Mouse (Mus musculus): ENCODE data around the gene Foxq1. TPM values are rescaled to one million over a fixed set of nuclear protein-coding genes. Genes with fewer than 3 reads are reported as not detected.
A peak's percentile ranks its signal among the peaks of the same experiment; 100 is the strongest.

Foxq1 gene
- total RNA-seq (2021): 0.15 and 0.19 TPM in 2 replicates
- long read RNA-seq, full-length matches to known transcripts: 23 of 23 reads
- long read RNA-seq, partial matches to known transcripts: 0 of 23 reads
- long read RNA-seq, other reads (novel, unspliced or antisense): 0 of 23 reads

- DNase-seq: no peak
These were observed at the start of gene Foxq1 for GRCm38 (mm10) chr13:31555834-31556233. Foxq1 (plus strand) TSS chr13:31556134.

- DNase-seq: no peak
These were observed 49.3 kb upstream of the Foxq1 start for GRCm38 (mm10) chr13:31506494-31507167.

- DNase-seq: no peak
These were observed 40.7 kb upstream of the Foxq1 start for GRCm38 (mm10) chr13:31515261-31515660.

- DNase-seq: peak; percentile 65
These were observed 37.5 kb upstream of the Foxq1 start for GRCm38 (mm10) chr13:31518411-31518886.

GRCm38 (mm10) chr13:31518971-31519370 lies 37.0 kb upstream of the Foxq1 start:
- no peak for DNase-seq

GRCm38 (mm10) chr13:31524976-31525375 lies 31.0 kb upstream of the Foxq1 start:
- DNase-seq: no peak

- no peak for DNase-seq
These were observed 24.7 kb upstream of the Foxq1 start for GRCm38 (mm10) chr13:31531186-31531585.

- DNase-seq: no peak
These were observed 24.3 kb upstream of the Foxq1 start for GRCm38 (mm10) chr13:31531651-31532061.

GRCm38 (mm10) chr13:31534726-31535125 lies 21.2 kb upstream of the Foxq1 start:
- no peak for DNase-seq

- no peak for DNase-seq
These were observed 12.9 kb upstream of the Foxq1 start for GRCm38 (mm10) chr13:31543021-31543420.

- DNase-seq: no peak
These were observed 9.2 kb upstream of the Foxq1 start for GRCm38 (mm10) chr13:31546784-31547183.

- no peak for DNase-seq
These were observed 8.7 kb upstream of the Foxq1 start for GRCm38 (mm10) chr13:31547204-31547603.

GRCm38 (mm10) chr13:31547610-31548009 lies 8.3 kb upstream of the Foxq1 start:
- DNase-seq: no peak

- no peak for DNase-seq
These were observed 1.2 kb downstream of the Foxq1 start for GRCm38 (mm10) chr13:31556964-31557767.

GRCm38 (mm10) chr13:31557768-31558520 lies 2.0 kb downstream of the Foxq1 start:
- DNase-seq: peak; percentile 67

GRCm38 (mm10) chr13:31558521-31559418 lies 2.8 kb downstream of the Foxq1 start, which contains the start of gene A530084C06Rik:
A530084C06Rik (minus strand) TSS chr13:31559333.
- peak; percentile 32 for DNase-seq

GRCm38 (mm10) chr13:31559419-31560144 lies 3.6 kb downstream of the Foxq1 start:
- DNase-seq: peak; percentile 76

GRCm38 (mm10) chr13:31564394-31564793 lies 8.5 kb downstream of the Foxq1 start:
- no peak for DNase-seq

- DNase-seq: no peak
These were observed 11.2 kb downstream of the Foxq1 start for GRCm38 (mm10) chr13:31567099-31567498.

- no peak for DNase-seq
These were observed 11.8 kb downstream of the Foxq1 start for GRCm38 (mm10) chr13:31567617-31568294.
